Mouse (Mus musculus) v-Abl transformed pro-B cells (cell line): ENCODE measurements around the gene 6430548M08Rik.

Source experiments
- in situ Hi-C, 2 experiments: fragments of 400-800 bp; cut with MboI; formaldehyde crosslinking; loops; one replicate each; pipeline ENCODE4 v1.15.1; 2025; ENCODE audit not compliant: unreplicated experiment in 2 of 2

Gene 6430548M08Rik

GRCm38 (mm10) chr8:120207364-120207763 is 93.4 kb downstream of the 6430548M08Rik start:
- in situ Hi-C loops: no loop called here

- in situ Hi-C loops: no loop called here
These were observed 94.2 kb downstream of the 6430548M08Rik start for GRCm38 (mm10) chr8:120208113-120208512.

GRCm38 (mm10) chr8:120211345-120211744 is 97.4 kb downstream of the 6430548M08Rik start:
- in situ Hi-C loops: no loop called here

GRCm38 (mm10) chr8:120212596-120212995 is 98.6 kb downstream of the 6430548M08Rik start:
- in situ Hi-C loops: no loop called here

GRCm38 (mm10) chr8:120213229-120213628 is 99.3 kb downstream of the 6430548M08Rik start:
- in situ Hi-C loops: no loop called here

GRCm38 (mm10) chr8:120213939-120214338 is 100.0 kb downstream of the 6430548M08Rik start:
- in situ Hi-C loops: no loop called here
